Mouse (Mus musculus) limb, embryonic 13.5 days (tissue): ENCODE measurements around the gene Rnf151. TPM values are rescaled to one million over a fixed set of nuclear protein-coding genes. Genes with fewer than 3 reads are reported as not detected.

ENCODE experiments used
- ATAC-seq: fragments of 200-750 bp; cut with Nextera tagmentation; 2 replicates; pipeline ENCODE4 v1.8.0; 2017; ENCODE audit warnings: low read depth, moderate number of reproducible peaks, moderate TSS enrichment; ENCODE audit not compliant: low FRiP score
- H3K27ac ChIP-seq: fragments of 300-500 bp; sonication (generic); 2 replicates; pipeline ENCODE4 v1.5.1; 2015; ENCODE audit warnings: inconsistent platforms, mild to moderate bottlenecking, moderate library complexity
- H3K27me3 ChIP-seq: fragments of 300-500 bp; sonication (generic); 2 replicates; pipeline ENCODE4 v1.6.1; 2015; ENCODE audit warnings: mild to moderate bottlenecking, inconsistent platforms
- H3K36me3 ChIP-seq: fragments of 300-500 bp; sonication (generic); 2 replicates; pipeline ENCODE4 v1.6.1; 2015; ENCODE audit warnings: inconsistent platforms, mild to moderate bottlenecking, moderate library complexity
- H3K4me1 ChIP-seq: fragments of 300-500 bp; sonication (generic); 2 replicates; pipeline ENCODE4 v1.6.1; 2015; ENCODE audit warnings: inconsistent platforms
- H3K4me2 ChIP-seq: fragments of 300-500 bp; sonication (generic); replicated peaks from 2 replicates; pipeline ENCODE4 v1.6.1; 2015; ENCODE audit warnings: inconsistent platforms, mild to moderate bottlenecking, moderate library complexity
- H3K4me3 ChIP-seq: fragments of 300-500 bp; sonication (generic); 2 replicates; pipeline ENCODE4 v1.5.1; 2015; ENCODE audit warnings: moderate library complexity, mild to moderate bottlenecking, inconsistent platforms
- H3K9ac ChIP-seq: fragments of 300-500 bp; sonication (generic); 2 replicates; pipeline ENCODE4 v1.6.1; 2015; ENCODE audit warnings: mild to moderate bottlenecking, inconsistent platforms
- H3K9me3 ChIP-seq: fragments of 300-500 bp; sonication (generic); 2 replicates; pipeline ENCODE4 v1.6.1; 2016; ENCODE audit warnings: inconsistent platforms
- WGBS: fragments of 180-500 bp; shearing (Covaris S2); methylation state at CpG from one replicate; pipeline ENCODE4 v1.1.7; 2015; 5-methylcytosine and 5-hydroxymethylcytosine counted together
- polyA plus RNA-seq: library from polyadenylated mRNA; unstranded; fragments of >200 nt; fragmentation: Nextera tagmentation; extraction: Ambion mirVana; gene quantifications from 2 replicates; pipeline ENCODE4 v1.2.1, GENCODE M21; 2015

The Rnf151 gene
- polyA plus RNA-seq, 1 experiment from 2014 or later = not detected

DNA sequence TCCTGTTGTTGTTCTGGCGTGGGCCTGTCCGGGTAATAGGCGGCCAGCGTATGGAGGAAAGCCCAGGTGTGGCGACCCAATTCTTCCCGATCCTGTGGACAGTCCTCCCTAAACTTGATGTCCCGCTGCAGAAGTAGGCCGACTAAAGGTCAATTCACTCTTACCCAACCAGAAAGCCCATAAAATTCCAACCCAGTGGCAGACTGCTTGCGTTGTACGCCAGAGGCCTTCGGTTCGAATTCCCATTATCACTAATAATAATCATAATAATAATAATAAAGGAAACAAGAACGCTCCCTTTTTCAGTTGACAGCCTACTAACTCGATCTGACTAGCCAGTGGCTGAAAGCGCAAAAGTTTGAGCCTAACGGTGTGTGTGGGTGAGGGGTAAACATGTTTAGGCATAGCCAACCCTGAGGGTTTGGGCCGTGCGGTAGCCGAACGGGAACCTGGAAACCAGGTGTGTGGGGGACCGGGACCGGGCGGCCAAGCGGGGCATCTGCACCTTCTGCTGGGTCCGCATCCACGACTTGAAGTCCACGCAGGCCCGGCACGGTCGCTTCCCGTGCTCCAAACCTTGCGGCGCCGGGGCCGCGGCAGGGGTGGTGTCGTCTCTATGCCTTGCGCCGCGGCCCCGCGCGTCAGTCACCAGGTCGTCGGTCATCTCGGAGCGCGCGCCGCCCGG is 22.4 kb downstream of the Rnf151 start:
- no peak; the same call in 1 of the 2 replicates for ATAC-seq
- peak overlapping the region; percentile 81 for H3K4me2 ChIP-seq
- H3K9me3 ChIP-seq = no peaks in the 10 kb centered on the region
- peaks cover 28% of the 10 kb centered on the region for H3K36me3 ChIP-seq
- peak overlapping the region; percentile 81 for H3K27ac ChIP-seq
- H3K27me3 ChIP-seq = peaks cover 16% of the 10 kb centered on the region
- peak overlapping the region; percentile 88 for H3K9ac ChIP-seq
- whole genome bisulfite sequencing = 4% methylated on average over 51 of the region's 51 CpGs
- H3K4me3 ChIP-seq = peak overlapping the region; percentile 84
- peaks cover 31% of the 10 kb centered on the region for H3K4me1 ChIP-seq

DNA sequence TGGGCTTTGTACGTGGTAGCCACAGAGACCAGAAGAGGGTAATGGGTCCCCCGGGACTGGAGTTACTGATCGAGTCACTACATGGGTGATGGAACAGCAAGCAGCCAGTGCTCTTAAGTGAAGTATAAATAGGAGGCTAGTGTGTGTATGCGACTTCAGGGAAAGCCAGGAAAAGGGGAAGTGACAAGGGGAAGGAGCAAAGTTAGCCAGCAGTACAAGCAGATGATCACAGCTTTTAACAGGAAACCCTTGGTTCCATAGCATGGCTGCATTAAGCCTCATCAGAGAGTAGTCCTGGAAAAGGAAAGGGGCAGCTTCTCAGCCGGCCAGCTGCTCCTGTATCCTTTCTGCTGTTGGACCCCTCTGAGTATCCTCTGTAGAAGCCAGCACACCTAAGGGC is 25.5 kb downstream of the Rnf151 start:
- Histone ChIP-seq H3K27ac (no peak overlapping the region), H3K36me3 (peaks cover 19% of the 10 kb centered on the region), H3K9me3 (no peaks in the 10 kb centered on the region), H3K4me1 (peaks cover 34% of the 10 kb centered on the region), H3K4me2 (no peak overlapping the region), H3K4me3 (no peak overlapping the region), H3K9ac (no peak overlapping the region), H3K27me3 (peaks cover 47% of the 10 kb centered on the region)
- WGBS = 81% methylated on average over 5 of the region's 5 CpGs
- ATAC-seq = no peak

DNA sequence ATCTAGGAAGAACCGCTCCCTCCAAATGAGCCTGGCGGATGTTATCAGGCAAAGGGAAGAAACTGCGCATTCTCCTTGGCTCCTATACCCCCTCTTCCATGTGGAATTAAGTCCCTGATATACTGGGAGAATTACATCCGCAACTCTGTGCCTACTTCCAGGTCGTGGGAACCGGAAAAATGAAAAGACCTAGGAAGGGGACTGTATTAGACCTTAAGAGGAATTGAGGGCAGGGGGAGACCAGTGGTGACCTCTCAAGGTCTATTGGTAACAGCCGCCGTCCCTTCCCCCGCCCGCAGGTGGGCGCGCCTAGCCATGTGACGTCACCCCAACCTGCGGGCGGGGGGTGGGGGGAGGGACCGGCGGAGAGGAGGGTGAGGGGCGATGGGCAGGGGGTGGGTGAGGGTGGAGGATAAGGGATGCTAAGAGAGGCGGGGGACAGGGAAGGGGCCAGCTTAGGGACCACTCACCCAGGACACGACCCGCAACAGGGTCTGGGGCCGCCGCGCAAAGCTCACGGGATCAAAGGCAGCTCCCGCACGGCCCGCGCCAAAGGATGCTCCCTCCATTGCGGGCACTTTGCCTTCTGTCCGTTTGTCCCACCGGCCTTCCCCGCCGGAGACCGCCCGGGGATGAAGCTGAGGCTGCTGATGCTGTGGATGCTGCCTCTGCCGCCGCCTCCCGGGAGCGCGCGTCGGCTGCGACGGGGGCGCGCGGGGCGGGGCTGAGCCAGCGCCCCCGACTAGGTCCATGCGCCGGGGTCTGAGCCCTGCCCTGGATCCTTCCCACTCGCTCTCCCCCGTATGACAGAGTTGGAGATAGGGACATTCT is 28.4 kb downstream of the Rnf151 start, which contains the start of gene Syngr3:
Syngr3 (minus strand) TSS at position 705 of the 831 bp plus-strand sequence.
- peaks cover 23% of the 10 kb centered on the region for H3K4me1 ChIP-seq
- peaks cover 60% of the 10 kb centered on the region for H3K27me3 ChIP-seq
- ATAC-seq = no peak
- H3K27ac ChIP-seq = no peak within 1 kb of the TSS
- H3K36me3 ChIP-seq = peaks cover 19% of the 10 kb centered on the region
- peak within 1 kb of the TSS; percentile 67 for H3K4me3 ChIP-seq
- WGBS = 1% methylated on average over 51 of the region's 55 CpGs
- no peaks in the 10 kb centered on the region for H3K9me3 ChIP-seq
- peak within 1 kb of the TSS; percentile 76 for H3K9ac ChIP-seq
- peak within 1 kb of the TSS; percentile 92 for H3K4me2 ChIP-seq

DNA sequence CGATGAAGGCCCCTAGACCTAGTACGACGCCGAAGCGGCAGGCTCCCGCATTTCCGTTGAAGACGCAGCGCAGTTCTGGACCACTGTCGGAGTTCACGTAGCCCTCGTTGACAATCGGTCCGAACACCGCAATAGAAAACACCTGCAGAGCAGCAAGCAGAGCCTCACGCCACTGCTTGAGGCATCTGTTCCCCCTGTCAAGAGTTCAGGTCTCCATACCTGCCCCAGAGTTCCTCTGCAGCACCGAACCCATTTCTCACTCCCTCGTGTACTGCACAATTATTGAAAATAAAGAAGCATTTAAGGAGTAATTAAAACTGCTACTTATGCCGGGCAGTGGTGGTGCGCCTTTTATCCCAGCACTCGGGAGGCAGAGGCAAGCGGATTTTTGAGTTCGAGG is 30.3 kb downstream of the Rnf151 start:
- 17% methylated on average over 23 of the region's 23 CpGs for WGBS
- Histone ChIP-seq H3K4me3 (peak overlapping the region; percentile 34), H3K36me3 (peaks cover 7% of the 10 kb centered on the region), H3K4me2 (peak overlapping the region; percentile 62), H3K27ac (no peak overlapping the region), H3K27me3 (peaks cover 59% of the 10 kb centered on the region), H3K4me1 (peaks cover 20% of the 10 kb centered on the region), H3K9ac (peak overlapping the region; percentile 55), H3K9me3 (no peaks in the 10 kb centered on the region)
- ATAC-seq = no peak

GRCm38 (mm10) chr17:24687146-24687595 is 30.7 kb downstream of the Rnf151 start:
- peak overlapping the region; percentile 62 for H3K4me2 ChIP-seq
- no peaks in the 10 kb centered on the region for H3K9me3 ChIP-seq
- ATAC-seq = peak; percentile 60; the same call in 1 of the 2 replicates
- under 1% methylated on average over 25 of the region's 25 CpGs for WGBS
- H3K4me1 ChIP-seq = peaks cover 20% of the 10 kb centered on the region
- peaks cover 55% of the 10 kb centered on the region for H3K27me3 ChIP-seq
- peaks cover 7% of the 10 kb centered on the region for H3K36me3 ChIP-seq
- no peak overlapping the region for H3K27ac ChIP-seq
- peak overlapping the region; percentile 55 for H3K9ac ChIP-seq
- H3K4me3 ChIP-seq = peak overlapping the region; percentile 34

GRCm38 (mm10) chr17:24686514-24686913 is 31.3 kb downstream of the Rnf151 start:
- WGBS = 22% methylated on average over 16 of the region's 16 CpGs
- peaks cover 20% of the 10 kb centered on the region for H3K4me1 ChIP-seq
- no peak for ATAC-seq
- H3K27ac ChIP-seq = no peak overlapping the region
- peaks cover 11% of the 10 kb centered on the region for H3K36me3 ChIP-seq
- H3K9ac ChIP-seq = no peak overlapping the region
- H3K4me3 ChIP-seq = peak overlapping the region; percentile 10; the same call in 1 of the 2 replicates
- H3K9me3 ChIP-seq = no peaks in the 10 kb centered on the region
- H3K27me3 ChIP-seq = peaks cover 52% of the 10 kb centered on the region
- peak overlapping the region; percentile 39 for H3K4me2 ChIP-seq

DNA sequence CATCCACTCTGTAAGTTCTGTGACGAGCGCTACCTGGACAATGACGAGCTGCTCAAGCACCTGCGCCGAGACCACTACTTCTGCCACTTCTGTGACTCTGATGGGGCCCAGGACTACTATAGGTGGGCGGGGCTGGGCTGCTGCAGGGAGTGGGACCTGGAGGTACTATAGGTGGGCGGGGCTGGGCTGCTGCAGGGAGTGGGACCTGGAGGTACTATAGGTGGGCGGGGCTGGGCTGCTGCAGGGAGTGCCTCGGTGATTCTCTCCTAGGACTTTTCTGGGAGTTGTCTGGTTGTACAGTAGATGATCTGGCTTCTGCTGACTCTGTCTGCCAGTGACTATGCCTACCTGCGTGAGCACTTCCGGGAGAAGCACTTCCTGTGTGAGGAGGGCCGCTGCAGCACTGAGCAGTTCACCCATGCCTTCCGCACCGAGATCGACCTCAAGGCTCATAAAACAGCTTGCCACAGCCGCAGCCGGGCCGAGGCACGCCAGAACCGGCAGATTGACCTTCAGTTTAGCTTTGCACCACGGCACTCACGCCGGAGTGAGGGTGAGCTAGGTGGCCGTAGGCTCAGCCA is 40.3 kb downstream of the Rnf151 start:
- Histone ChIP-seq H3K9ac (no peak overlapping the region), H3K27ac (no peak overlapping the region), H3K36me3 (peaks cover 71% of the 10 kb centered on the region), H3K4me2 (no peak overlapping the region), H3K27me3 (no peaks in the 10 kb centered on the region), H3K9me3 (no peaks in the 10 kb centered on the region), H3K4me1 (0 out of 2 replicates have a peak, but pooled peaks cover 10% of the 10 kb centered on the region), H3K4me3 (no peak overlapping the region)
- ATAC-seq = no peak; the same call in 1 of the 2 replicates
- WGBS = 86% methylated on average over 24 of the region's 24 CpGs

DNA sequence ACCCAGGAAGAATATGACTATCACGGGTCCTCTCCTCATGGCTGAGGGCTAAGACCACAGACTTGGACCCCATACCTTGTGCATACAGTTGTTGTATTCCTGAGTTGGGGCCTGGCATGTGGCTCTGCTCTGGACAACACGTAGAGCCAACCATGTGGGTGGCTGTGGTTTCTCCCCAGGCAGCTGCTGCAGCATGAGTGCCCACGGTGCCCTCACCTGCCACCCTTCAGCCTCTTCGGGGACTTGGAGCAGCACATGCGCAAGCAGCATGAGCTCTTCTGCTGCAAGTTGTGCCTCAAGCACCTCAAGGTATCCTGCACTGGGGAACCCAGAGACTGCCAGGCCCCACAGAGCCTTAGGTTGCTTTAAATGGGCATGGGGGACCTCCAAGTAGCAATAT is 41.0 kb downstream of the Rnf151 start:
- ATAC-seq = no peak

GRCm38 (mm10) chr17:24676187-24676586 is 41.7 kb downstream of the Rnf151 start:
- Histone ChIP-seq H3K4me2 (no peak overlapping the region), H3K9me3 (no peaks in the 10 kb centered on the region), H3K27ac (no peak overlapping the region), H3K4me3 (no peak overlapping the region), H3K36me3 (peaks cover 57% of the 10 kb centered on the region), H3K9ac (0 out of 2 replicates have a peak overlapping the region, but pooled peaks have one; percentile 35), H3K4me1 (peaks cover 24% of the 10 kb centered on the region), H3K27me3 (no peaks in the 10 kb centered on the region)
- 71% methylated on average over 2 of the region's 2 CpGs for WGBS
- no peak for ATAC-seq

More for the DNA sequence above, 41.0 kb downstream of the Rnf151 start:
- no peaks in the 10 kb centered on the region for H3K27me3 ChIP-seq
- WGBS = 93% methylated on average over 5 of the region's 5 CpGs
- H3K4me3 ChIP-seq = no peak overlapping the region
- H3K27ac ChIP-seq = no peak overlapping the region
- H3K36me3 ChIP-seq = peaks cover 64% of the 10 kb centered on the region
- peaks cover 17% of the 10 kb centered on the region for H3K4me1 ChIP-seq
- H3K4me2 ChIP-seq = no peak overlapping the region
- H3K9me3 ChIP-seq = no peaks in the 10 kb centered on the region
- no peak overlapping the region for H3K9ac ChIP-seq

DNA sequence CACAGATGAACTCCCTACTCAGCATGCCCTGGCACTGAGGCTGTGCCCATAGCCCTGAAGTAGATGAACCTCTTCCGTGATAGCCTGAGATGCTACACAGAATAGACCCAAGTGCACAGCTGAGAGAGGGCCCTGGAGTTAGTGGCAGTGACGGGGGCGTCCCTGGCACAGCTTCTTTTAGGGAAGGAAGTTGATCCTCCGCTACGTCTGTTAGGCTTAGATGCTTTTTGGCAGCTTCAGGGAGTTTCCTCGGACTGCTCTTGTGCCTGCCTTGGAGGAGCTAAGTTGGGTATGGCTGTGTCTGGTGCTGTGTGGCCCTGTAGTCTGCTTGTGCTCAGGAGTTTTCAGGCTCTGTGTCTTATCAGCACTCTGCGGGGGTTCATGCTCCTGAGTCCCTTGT is 43.6 kb downstream of the Rnf151 start:
- H3K27ac ChIP-seq = no peak overlapping the region
- no peaks in the 10 kb centered on the region for H3K9me3 ChIP-seq
- peaks cover 34% of the 10 kb centered on the region for H3K4me1 ChIP-seq
- peak overlapping the region; percentile 53; the same call in 1 of the 2 replicates for H3K9ac ChIP-seq
- H3K27me3 ChIP-seq = no peaks in the 10 kb centered on the region
- H3K4me3 ChIP-seq = no peak overlapping the region
- 84% methylated on average over 7 of the region's 7 CpGs for whole genome bisulfite sequencing
- ATAC-seq = no peak
- peaks cover 38% of the 10 kb centered on the region for H3K36me3 ChIP-seq
- no peak overlapping the region for H3K4me2 ChIP-seq

- H3K9me3 ChIP-seq = no peaks in the 10 kb centered on the region
- H3K4me3 ChIP-seq = no peak overlapping the region
- peaks cover 16% of the 10 kb centered on the region for H3K36me3 ChIP-seq
- H3K4me2 ChIP-seq = peak overlapping the region; percentile 94
- H3K27ac ChIP-seq = no peak overlapping the region
- no peak for ATAC-seq
- H3K27me3 ChIP-seq = no peaks in the 10 kb centered on the region
- WGBS = 22% methylated on average over 5 of the region's 5 CpGs
- H3K9ac ChIP-seq = 0 out of 2 replicates have a peak overlapping the region, but pooled peaks have one; percentile 43
- peaks cover 42% of the 10 kb centered on the region for H3K4me1 ChIP-seq
Measured at GRCm38 (mm10) chr17:24672141-24672540, 45.7 kb downstream of the Rnf151 start.
